Mouse (Mus musculus) gastrocnemius, postnatal 36 days (tissue): ENCODE data around the gene Ndufa5. TPM values are rescaled to one million over a fixed set of nuclear protein-coding genes. Genes with fewer than 3 reads are reported as not detected.
A peak's percentile ranks its signal among the peaks of the same experiment; 100 is the strongest.

Source experiments
- DNase-seq, 2 experiments: peaks; one replicate each; pipeline ENCODE4 v3.0.0; 2022
- intact Hi-C: fragments of 180-260 bp; cut with DNase I; formaldehyde crosslinking; loops from one replicate; pipeline ENCODE4 v1.15.1; 2025
- total RNA-seq, 2 experiments: library from RNA; stranded (reverse); gene quantifications; 2 replicates each; pipeline ENCODE4 v1.2.3; 2021

The Ndufa5 gene
- total RNA-seq, 2 experiments from 2014 or later: 587 to 626 TPM

DNA sequence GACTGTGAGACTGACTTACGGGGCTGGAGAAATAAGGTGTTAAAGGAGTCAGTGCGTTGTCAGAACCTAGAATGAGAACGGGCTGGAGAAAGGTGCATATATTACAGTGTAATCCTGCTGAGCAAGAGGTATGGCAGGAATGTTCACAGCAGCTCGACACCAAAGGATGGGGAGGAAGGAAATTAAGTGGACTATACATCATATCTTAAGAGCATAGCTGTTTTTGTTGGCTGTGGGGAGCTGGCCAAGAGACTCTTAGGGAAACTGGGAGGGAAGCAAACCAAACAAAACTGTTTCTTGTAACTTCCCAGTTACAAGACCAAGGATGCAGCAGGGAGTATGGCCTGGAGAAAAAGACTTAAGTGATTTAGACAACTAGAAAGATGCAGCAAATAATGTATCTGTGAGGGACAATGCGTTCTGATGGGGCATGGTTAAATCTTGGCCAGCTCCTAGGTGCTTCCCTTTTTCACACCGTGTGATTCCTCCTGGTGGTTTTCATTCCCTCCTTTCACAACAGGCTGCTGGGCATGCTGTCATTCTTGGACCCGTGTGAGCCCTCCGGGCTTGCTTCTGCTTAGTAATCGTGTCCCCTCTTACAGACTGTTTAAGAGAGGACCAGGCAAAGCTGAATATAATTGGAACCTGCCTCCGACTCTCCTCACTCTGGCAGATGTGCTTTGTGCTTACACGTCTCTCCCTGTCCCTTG lies 3.1 kb upstream of the Ndufa5 start:
- DNase-seq: peak in 1 of 2 experiments; percentile 18
- intact Hi-C loops: no loop called here

DNA sequence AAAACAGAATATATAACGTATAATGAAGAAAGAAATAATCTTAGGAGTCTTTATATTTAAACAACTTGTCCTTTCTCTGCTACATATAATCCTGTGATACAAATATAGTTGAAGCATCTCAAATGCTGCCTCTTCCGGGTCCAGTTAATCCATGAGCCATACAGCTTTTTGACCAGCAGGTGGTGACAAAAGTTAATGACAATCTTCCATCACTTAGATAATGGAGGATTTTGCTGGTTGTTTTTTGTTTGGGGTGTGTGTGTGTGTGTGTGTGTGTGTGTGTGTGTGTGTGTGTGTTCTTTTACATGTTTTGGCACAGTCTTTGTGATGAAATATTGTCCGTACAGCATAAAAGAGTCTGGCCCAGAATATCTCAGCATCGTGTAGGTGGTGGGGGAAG lies 2.4 kb upstream of the Ndufa5 start:
- DNase-seq: peak in 1 of 2 experiments; percentile 33
- intact Hi-C loops: no loop called here

DNA sequence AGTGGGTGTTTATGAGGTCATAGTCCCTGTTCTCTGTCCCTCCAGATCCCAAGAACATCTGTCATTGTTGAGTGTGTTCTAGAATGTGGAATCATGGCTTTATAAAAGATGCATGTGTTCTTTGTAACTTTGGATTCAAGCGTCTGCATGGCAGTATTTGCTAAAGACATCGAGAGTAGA lies 141 bp upstream of the Ndufa5 start, which contains the start of gene Asb15:
Gene Asb15, plus strand, starts transcription at position 81 of the 180 bp plus-strand sequence.
- DNase-seq: no peak
- intact Hi-C loops: loop anchor here (2.0 kb wide), 1 partner anchor 101 kb away; no protein-coding TSS in a partner anchor

DNA sequence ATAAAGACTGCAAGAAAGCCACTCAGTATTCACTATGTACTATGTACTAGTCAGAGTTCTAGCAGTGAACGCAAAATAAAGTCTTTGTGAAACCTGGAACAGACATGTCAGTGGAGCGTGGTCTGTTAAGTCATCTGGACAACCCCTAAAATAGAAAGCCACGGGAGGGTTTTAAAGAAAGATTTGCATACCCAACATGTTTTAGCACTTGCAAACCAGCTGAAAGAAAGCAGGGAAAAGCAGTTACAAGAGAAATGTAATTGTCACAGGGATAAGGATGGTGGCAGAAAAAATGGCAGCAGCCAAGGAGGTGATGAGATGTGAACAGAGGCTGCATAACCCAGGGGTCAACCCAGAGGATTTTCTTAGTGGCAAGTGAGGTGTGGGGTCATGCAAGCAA lies 2.1 kb downstream of the Ndufa5 start:
- intact Hi-C loops: no loop called here

DNA sequence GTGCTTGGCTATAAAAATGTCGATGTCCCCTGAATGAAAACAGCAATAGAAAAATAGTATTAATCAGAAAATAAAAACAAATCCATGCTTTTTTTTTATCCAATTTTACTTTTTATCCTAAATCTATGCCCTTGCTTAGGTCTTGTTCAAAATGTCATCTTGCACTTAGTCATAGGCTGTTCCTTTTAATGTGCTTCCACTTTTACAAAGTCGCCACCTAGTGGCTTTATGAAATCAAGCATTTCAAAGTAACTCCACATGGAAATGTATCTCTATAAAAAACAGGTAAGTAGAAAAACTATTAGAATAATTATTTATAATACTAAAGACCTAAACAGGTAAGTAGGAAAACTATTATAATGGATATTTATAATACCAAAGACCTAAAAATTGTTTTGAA lies 11.6 kb downstream of the Ndufa5 start:
- intact Hi-C loops: no loop called here
- no peak for DNase-seq

More for the DNA sequence above, 2.1 kb downstream of the Ndufa5 start:
- no peak for DNase-seq

DNA sequence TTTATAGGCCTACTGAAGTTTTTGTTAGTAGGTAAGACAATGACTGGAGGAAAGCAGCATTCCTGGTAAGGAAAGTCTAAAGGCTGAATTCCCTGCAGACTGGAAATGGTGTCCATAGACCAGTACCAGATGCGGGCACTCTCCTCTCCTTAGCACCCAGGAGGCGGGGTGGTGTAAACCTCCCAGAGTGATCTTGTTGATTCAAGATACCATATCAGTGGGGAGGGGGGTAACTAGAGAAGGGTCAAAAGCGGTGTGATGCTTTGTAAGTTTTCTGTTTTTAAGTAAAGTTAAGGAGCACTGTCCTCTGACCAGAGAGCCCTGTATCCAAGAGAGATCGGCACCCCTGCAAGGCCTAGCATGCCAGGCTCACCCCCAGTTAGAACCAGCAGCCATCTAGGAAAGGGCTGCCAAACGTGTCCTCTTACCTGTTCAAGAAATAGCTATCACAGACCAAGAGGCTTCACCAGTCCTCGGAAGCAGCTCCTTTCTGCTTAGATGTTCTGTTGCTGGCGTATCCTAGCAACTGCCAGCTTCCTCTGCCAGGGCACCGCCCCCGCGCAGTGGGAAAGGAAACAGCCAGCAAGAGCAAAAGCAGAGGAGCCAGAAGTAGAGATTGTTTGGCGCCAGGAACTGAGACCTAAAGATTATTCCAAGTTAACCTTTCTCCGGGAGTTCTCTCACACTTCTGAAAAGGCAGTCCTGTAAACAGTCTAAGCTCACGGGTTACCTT lies 13.1 kb downstream of the Ndufa5 start, which contains the start of gene Iqub:
Gene Iqub, minus strand, starts transcription at position 516 of the 733 bp plus-strand sequence.
- intact Hi-C loops: no loop called here
- peak; percentile 10 to 21 for DNase-seq

DNA sequence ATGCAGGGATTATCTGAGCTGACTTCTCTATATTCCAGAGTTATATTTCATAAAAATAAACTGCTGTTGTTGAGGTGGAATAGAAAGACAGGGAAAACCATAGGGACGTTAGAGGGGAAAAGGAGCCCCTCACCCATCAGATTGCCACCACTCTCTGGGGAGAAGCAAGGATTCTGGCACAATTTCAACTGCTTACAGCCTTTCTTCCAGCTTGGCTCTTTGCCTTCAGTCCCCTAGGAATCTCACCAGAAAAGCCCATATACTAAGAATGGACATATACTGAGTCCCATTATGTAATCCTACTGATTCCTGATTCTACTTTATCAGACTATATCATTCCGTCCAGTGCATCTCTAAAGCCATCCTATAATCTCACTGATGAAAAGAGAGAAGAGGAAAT lies 23.7 kb downstream of the Ndufa5 start:
- intact Hi-C loops: no loop called here

DNA sequence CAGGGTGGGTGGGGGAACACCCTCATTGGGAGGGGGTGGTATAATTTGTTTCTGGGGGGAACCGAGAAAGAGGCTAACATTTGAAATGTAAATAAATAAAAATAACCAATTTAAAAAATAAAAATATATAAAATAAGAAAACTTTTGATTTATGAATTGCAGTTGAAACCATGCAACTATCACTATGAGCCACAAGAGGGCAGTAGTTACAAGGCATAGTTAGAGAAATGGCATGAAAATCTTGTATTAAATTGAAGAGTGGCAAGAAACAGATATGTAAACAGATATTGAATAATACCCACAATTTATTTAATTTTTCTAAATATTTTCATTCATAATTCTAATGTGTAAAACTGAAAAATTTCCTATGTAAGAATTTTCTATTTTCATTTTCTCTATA lies 37.5 kb downstream of the Ndufa5 start:
- intact Hi-C loops: no loop called here
- no peak for DNase-seq

More for the DNA sequence above, 23.7 kb downstream of the Ndufa5 start:
- no peak for DNase-seq

DNA sequence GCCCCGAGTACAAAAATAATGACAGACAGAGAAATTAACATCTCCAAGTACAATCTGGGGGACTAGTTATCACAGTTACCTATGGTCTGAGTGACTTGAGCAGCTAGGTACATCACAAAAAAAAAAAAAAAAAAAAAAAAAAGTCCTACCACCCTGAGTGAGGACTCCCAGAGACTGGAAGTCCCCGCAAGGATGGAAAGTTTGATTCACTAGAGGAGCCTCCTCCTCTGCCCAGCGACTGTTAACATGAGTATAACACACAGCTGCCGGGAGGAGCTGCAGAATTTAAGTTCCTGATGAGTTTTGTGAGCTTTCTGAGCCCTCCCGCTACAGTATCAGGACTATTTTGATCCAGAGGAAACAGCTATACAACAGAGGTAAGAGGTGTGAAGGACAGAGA lies 41.3 kb downstream of the Ndufa5 start:
- DNase-seq: no peak
- intact Hi-C loops: no loop called here

DNA sequence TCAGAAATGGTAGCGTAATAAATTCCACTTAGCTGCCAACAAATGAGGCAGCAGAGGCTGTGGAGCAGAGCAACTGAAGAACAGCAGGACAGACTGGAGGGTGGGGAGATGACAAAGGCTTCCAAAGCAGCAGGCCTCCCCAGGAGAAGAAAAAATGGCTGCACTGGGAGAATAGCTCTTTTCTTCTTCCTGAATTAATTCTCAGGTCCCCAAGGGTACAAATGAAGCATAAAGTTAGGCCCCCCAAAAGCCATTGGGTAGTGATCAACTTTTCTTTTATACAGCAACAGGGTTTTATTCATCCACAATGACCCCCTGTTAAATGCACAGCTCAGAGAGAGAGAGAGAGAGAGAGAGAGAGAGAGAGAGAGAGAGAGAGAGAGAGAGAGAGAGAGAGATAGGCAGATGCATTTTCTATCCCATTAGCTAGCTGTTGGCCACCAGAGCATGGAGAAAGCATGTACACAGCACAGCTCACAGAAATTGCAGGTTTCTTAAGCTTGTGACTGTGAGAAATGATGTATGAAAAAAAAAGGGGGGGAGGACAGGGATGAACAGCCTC lies 57.2 kb downstream of the Ndufa5 start:
- intact Hi-C loops: no loop called here

DNA sequence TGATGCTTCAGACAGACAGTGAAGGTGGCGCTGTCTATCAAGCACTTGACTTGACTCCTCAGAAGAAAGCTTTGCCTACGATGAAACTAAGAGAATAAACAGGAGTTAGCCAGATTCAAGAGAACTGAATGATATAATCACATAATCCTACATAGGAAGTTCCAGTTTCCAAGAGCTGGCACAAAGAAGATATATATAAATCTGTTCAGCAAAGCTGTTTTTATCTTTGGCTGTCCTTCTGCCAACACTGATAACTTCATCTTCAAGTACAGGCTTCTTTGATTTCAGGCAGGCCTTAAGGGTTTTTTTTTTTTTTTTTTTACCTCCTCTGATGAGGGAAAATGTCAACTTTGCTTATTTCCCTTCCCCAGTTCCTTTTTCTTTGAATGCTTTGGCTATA lies 57.7 kb downstream of the Ndufa5 start:
- intact Hi-C loops: no loop called here
- DNase-seq: no peak

More for the DNA sequence above, 57.2 kb downstream of the Ndufa5 start:
- DNase-seq: no peak

Other genes starting within 250 kb of the Ndufa5 start
- under 1 TPM; 0.08 to 0.10 TPM for gene Iqub, start 12.9 kb downstream of the Ndufa5 start, total RNA-seq
- gene Asb15, start 131 bp upstream of the Ndufa5 start, total RNA-seq: 10 to 100 TPM; 24.4 to 35.8 TPM
- 100 to 1,000 TPM; 206 to 260 TPM for gene Lmod2, start 69.7 kb upstream of the Ndufa5 start, total RNA-seq
- gene Wasl, start 137.0 kb upstream of the Ndufa5 start, total RNA-seq: 10 to 100 TPM; 15.0 to 16.5 TPM
- gene Hyal6, start 205.2 kb upstream of the Ndufa5 start, total RNA-seq: not detected
- gene Hyal4, start 220.3 kb upstream of the Ndufa5 start, total RNA-seq: not detected